ENCODE assay signal across 20 mouse cellular contexts in the genomic region with DNA sequence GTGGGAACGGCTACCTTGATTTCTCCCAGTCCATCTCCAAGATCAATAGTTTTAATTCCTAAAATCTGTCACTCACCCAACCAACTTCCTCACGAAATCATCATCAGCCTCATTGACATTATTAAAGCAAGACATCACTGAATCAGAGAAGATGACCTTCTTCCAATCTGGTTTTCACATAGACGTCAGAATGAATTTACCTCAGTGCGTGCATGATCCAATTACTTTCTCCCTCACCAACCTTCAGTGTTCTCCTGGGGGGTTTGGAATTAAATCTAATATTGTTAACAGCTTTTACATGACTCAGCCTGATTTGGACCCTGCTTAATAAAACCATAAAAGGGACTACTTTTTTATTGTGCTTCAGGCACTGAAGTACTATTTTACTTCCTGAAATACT.
DNase-seq lines count a peak whose midpoint lies in the region; ATAC-seq and TF ChIP-seq lines count a peak whose summit lies in the region.
"Had no signal": no experiment of that assay in that cellular context is flagged by ENCODE, and none has a peak within 500 bp of the region (broad histone marks: within the 10 kb centered on the region; RNA-seq: fewer than 3 reads in every experiment).

No protein-coding gene starts in this region.

- no peaks in the 10 kb centered on the region for H3K36me3 ChIP-seq in hindbrain, postnatal 0 days (ENCODE audit: insufficient read depth, low read length)
- H3K36me3 ChIP-seq in hindbrain, embryonic 12.5 days, result no peaks in the 10 kb centered on the region
- H3K36me3 ChIP-seq in neural tube, embryonic 15.5 days, result no peaks in the 10 kb centered on the region
- H3K36me3 ChIP-seq: embryonic facial prominence, embryonic 13.5 days; embryonic facial prominence, embryonic 15.5 days; forebrain, embryonic 10.5 days; forebrain, embryonic 12.5 days had no signal

- H3K9ac ChIP-seq in hindbrain, postnatal 0 days (replicated peaks; ENCODE audit: low read length), result no peak overlapping the region
- H3K9ac ChIP-seq in hindbrain, embryonic 12.5 days, result no peak overlapping the region
- no peak overlapping the region for H3K9ac ChIP-seq in neural tube, embryonic 15.5 days (replicated peaks)
- H3K9ac ChIP-seq: embryonic facial prominence, embryonic 13.5 days; embryonic facial prominence, embryonic 15.5 days; forebrain, embryonic 12.5 days had no signal

- no peaks in the 10 kb centered on the region for H3K9me3 ChIP-seq in hindbrain, postnatal 0 days (ENCODE audit: low read length)
- no peaks in the 10 kb centered on the region for H3K9me3 ChIP-seq in hindbrain, embryonic 12.5 days (replicated peaks)
- no peaks in the 10 kb centered on the region for H3K9me3 ChIP-seq in neural tube, embryonic 15.5 days (replicated peaks)
- H3K9me3 ChIP-seq: embryonic facial prominence, embryonic 13.5 days; embryonic facial prominence, embryonic 15.5 days; forebrain, embryonic 10.5 days; forebrain, embryonic 12.5 days had no signal

- no peak overlapping the region for H3K27ac ChIP-seq in hindbrain, postnatal 0 days
- no peak overlapping the region for H3K27ac ChIP-seq in hindbrain, embryonic 12.5 days
- H3K27ac ChIP-seq in neural tube, embryonic 15.5 days (replicated peaks), result no peak overlapping the region
- H3K27ac ChIP-seq: embryonic facial prominence, embryonic 13.5 days; embryonic facial prominence, embryonic 15.5 days; forebrain, embryonic 10.5 days; forebrain, embryonic 12.5 days had no signal

- peak; percentile 53 for DNase-seq in hindbrain, postnatal 0 days (ENCODE audit: low spot score)
- peak; percentile 60 for DNase-seq in retina, embryonic 14.5 days (ENCODE audit: low spot score)
- DNase-seq in retina, postnatal 1 day, result peak; percentile 27
- DNase-seq: adrenal gland, adult 2 months; adrenal gland, postnatal 10 days; adrenal gland, postnatal 25 days; cerebellum, adult 11 months; cerebellum, adult 18-20 months; cerebellum, adult 8-10 months; cerebellum, postnatal 36 days; embryo, embryonic 11 days had no signal

- H3K27me3 ChIP-seq in hindbrain, postnatal 0 days (ENCODE audit: insufficient read depth, low read length), result no peaks in the 10 kb centered on the region
- H3K27me3 ChIP-seq in hindbrain, embryonic 12.5 days, result no peaks in the 10 kb centered on the region
- H3K27me3 ChIP-seq in neural tube, embryonic 15.5 days (replicated peaks), result no peaks in the 10 kb centered on the region
- H3K27me3 ChIP-seq: embryonic facial prominence, embryonic 13.5 days; embryonic facial prominence, embryonic 15.5 days; forebrain, embryonic 12.5 days had no signal

- H3K4me2 ChIP-seq in hindbrain, postnatal 0 days (ENCODE audit: low read depth, low read length), result no peak overlapping the region
- no peak overlapping the region for H3K4me2 ChIP-seq in hindbrain, embryonic 12.5 days (replicated peaks)
- no peak overlapping the region for H3K4me2 ChIP-seq in neural tube, embryonic 15.5 days
- H3K4me2 ChIP-seq: embryonic facial prominence, embryonic 13.5 days; embryonic facial prominence, embryonic 15.5 days; forebrain, embryonic 12.5 days had no signal

- H3K4me3 ChIP-seq in hindbrain, postnatal 0 days (ENCODE audit: low read length), result no peak overlapping the region
- no peak overlapping the region for H3K4me3 ChIP-seq in hindbrain, embryonic 12.5 days
- H3K4me3 ChIP-seq in neural tube, embryonic 15.5 days (replicated peaks), result no peak overlapping the region
- H3K4me3 ChIP-seq: embryonic facial prominence, embryonic 13.5 days; embryonic facial prominence, embryonic 15.5 days; erythroblast, embryonic 14.5 days; forebrain, embryonic 10.5 days; forebrain, embryonic 12.5 days had no signal

- no peak for ATAC-seq in hindbrain, postnatal 0 days
- ATAC-seq in hindbrain, embryonic 12.5 days (ENCODE audit: low FRiP score), result no peak
- no peak for ATAC-seq in neural tube, embryonic 15.5 days (ENCODE audit: low FRiP score)
- ATAC-seq: forebrain, embryonic 14.5 days; forebrain, embryonic 16.5 days had no signal

- no peak for TF ChIP-seq CTCF in hindbrain, postnatal 0 days (IDR thresholded peaks at IDR 0.05; ENCODE audit: low read depth)

- H3K4me1 ChIP-seq in hindbrain, postnatal 0 days (ENCODE audit: insufficient read depth, low read length), result no peaks in the 10 kb centered on the region
- H3K4me1 ChIP-seq in hindbrain, embryonic 12.5 days, result no peaks in the 10 kb centered on the region
- no peaks in the 10 kb centered on the region for H3K4me1 ChIP-seq in neural tube, embryonic 15.5 days
- H3K4me1 ChIP-seq: embryonic facial prominence, embryonic 13.5 days; embryonic facial prominence, embryonic 15.5 days; forebrain, embryonic 10.5 days; forebrain, embryonic 12.5 days had no signal

- WGBS in hindbrain, postnatal 0 days, result 59% methylated on average over 4 of the region's 4 CpGs
- 79% methylated on average over 4 of the region's 4 CpGs for WGBS in hindbrain, embryonic 12.5 days
- 70% methylated on average over 4 of the region's 4 CpGs for WGBS in neural tube, embryonic 15.5 days
